ENCODE assay signal across 24 mouse cellular contexts in the genomic region with DNA sequence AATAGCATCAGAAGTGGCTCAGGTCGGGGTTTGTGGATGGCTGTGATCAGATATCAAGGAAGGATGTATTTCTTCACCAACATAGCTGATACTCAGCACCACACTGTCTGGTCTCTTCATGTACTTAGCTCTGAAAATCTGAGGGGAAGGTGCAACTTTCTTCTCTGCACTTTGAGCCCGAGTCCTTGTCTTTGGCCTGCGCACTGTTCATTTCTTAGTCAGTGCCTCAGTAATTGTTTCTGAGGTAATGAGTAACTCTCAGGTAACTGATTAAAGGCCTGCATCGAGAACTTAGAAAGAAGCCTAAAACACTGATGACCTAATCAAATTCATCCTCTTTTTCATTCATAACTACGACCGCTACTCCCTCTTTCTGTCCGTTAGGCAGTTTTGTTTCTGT. TPM values are rescaled to one million over a fixed set of nuclear protein-coding genes. Genes with fewer than 3 reads are reported as not detected.
DNase-seq lines count a peak whose midpoint lies in the region; ATAC-seq and TF ChIP-seq lines count a peak whose summit lies in the region.
"Had no signal": no experiment of that assay in that cellular context is flagged by ENCODE, and none has a peak within 500 bp of the region (broad histone marks: within the 10 kb centered on the region; RNA-seq: fewer than 3 reads in every experiment).

No protein-coding gene starts in this region.

- H3K9ac ChIP-seq in intestine, embryonic 15.5 days: no peak overlapping the region
- no peak overlapping the region for H3K9ac ChIP-seq in kidney, embryonic 15.5 days
- H3K9ac ChIP-seq in hindbrain, postnatal 0 days (replicated peaks; ENCODE audit: low read length): no peak overlapping the region
- H3K9ac ChIP-seq: embryonic facial prominence, embryonic 12.5 days; forebrain, postnatal 0 days; hindbrain, embryonic 15.5 days; limb, embryonic 12.5 days; liver, embryonic 13.5 days; neural tube, embryonic 13.5 days had no signal

- H3K4me1 ChIP-seq in intestine, embryonic 15.5 days (replicated peaks): no peaks in the 10 kb centered on the region
- H3K4me1 ChIP-seq in kidney, embryonic 15.5 days: peaks cover 11% of the 10 kb centered on the region; the same call in 1 of the 2 replicates
- no peaks in the 10 kb centered on the region for H3K4me1 ChIP-seq in hindbrain, postnatal 0 days (ENCODE audit: insufficient read depth, low read length)
- H3K4me1 ChIP-seq: embryonic facial prominence, embryonic 12.5 days; hindbrain, embryonic 15.5 days; limb, embryonic 12.5 days had no signal

- ATAC-seq in intestine, embryonic 15.5 days: peak; percentile 50
- ATAC-seq in kidney, embryonic 15.5 days (replicated peaks; ENCODE audit: low FRiP score): peak; percentile 66
- no peak for ATAC-seq in hindbrain, postnatal 0 days
- ATAC-seq: forebrain, postnatal 0 days had no signal

- no peaks in the 10 kb centered on the region for H3K9me3 ChIP-seq in intestine, embryonic 15.5 days
- no peaks in the 10 kb centered on the region for H3K9me3 ChIP-seq in kidney, embryonic 15.5 days (replicated peaks)
- H3K9me3 ChIP-seq in hindbrain, postnatal 0 days (ENCODE audit: low read length): no peaks in the 10 kb centered on the region
- H3K9me3 ChIP-seq: embryonic facial prominence, embryonic 12.5 days; hindbrain, embryonic 15.5 days; limb, embryonic 12.5 days; liver, embryonic 13.5 days; neural tube, embryonic 13.5 days had no signal

- no peaks in the 10 kb centered on the region for H3K27me3 ChIP-seq in intestine, embryonic 15.5 days (replicated peaks)
- H3K27me3 ChIP-seq in kidney, embryonic 15.5 days: no peaks in the 10 kb centered on the region
- no peaks in the 10 kb centered on the region for H3K27me3 ChIP-seq in hindbrain, postnatal 0 days (ENCODE audit: insufficient read depth, low read length)
- H3K27me3 ChIP-seq: embryonic facial prominence, embryonic 12.5 days; hindbrain, embryonic 15.5 days; limb, embryonic 12.5 days; liver, embryonic 13.5 days; neural tube, embryonic 13.5 days had no signal

- no peak overlapping the region for H3K4me3 ChIP-seq in intestine, embryonic 15.5 days (replicated peaks)
- no peak overlapping the region for H3K4me3 ChIP-seq in kidney, embryonic 15.5 days (replicated peaks)
- H3K4me3 ChIP-seq in hindbrain, postnatal 0 days (ENCODE audit: low read length): no peak overlapping the region
- H3K4me3 ChIP-seq: embryonic facial prominence, embryonic 12.5 days; heart, adult 2 months; hindbrain, embryonic 15.5 days; limb, embryonic 12.5 days; liver, embryonic 13.5 days; neural tube, embryonic 13.5 days had no signal

- peak; percentile 82 for DNase-seq in kidney, adult 11 months
- peak; percentile 62 to 87 for DNase-seq in kidney, postnatal 36 days
- no peak for DNase-seq in hindbrain, postnatal 0 days (ENCODE audit: low spot score)
- DNase-seq in B cell, adult 2 months: no peak
- no peak for DNase-seq in thymus, postnatal 10 days (ENCODE audit: low spot score in 2 of 2)
- DNase-seq: adrenal gland, postnatal 10 days; cerebellum, adult 18-20 months; cerebellum, postnatal 25 days; forebrain, postnatal 0 days; gastrocnemius, postnatal 25 days; heart, adult 2 months; heart, postnatal 36 days; liver, embryonic 13.5 days; lung, adult 2 months; lung, postnatal 14 days; midbrain, embryonic 14.5 days; retina, postnatal 1 day; thymus, postnatal 25 days had no signal

- 60% methylated on average over 7 of the region's 7 CpGs for WGBS in intestine, embryonic 15.5 days
- 66% methylated on average over 7 of the region's 7 CpGs for WGBS in kidney, embryonic 15.5 days
- 87% methylated on average over 7 of the region's 7 CpGs for WGBS in hindbrain, postnatal 0 days

- TF ChIP-seq CTCF in hindbrain, postnatal 0 days (IDR thresholded peaks at IDR 0.05; ENCODE audit: low read depth): no peak

- H3K4me2 ChIP-seq in intestine, embryonic 15.5 days (replicated peaks): no peak overlapping the region
- H3K4me2 ChIP-seq in kidney, embryonic 15.5 days: no peak overlapping the region
- no peak overlapping the region for H3K4me2 ChIP-seq in hindbrain, postnatal 0 days (ENCODE audit: low read depth, low read length)
- H3K4me2 ChIP-seq: embryonic facial prominence, embryonic 12.5 days; hindbrain, embryonic 15.5 days; limb, embryonic 12.5 days; liver, embryonic 13.5 days; neural tube, embryonic 13.5 days had no signal

- no peak overlapping the region for H3K27ac ChIP-seq in intestine, embryonic 15.5 days
- H3K27ac ChIP-seq in kidney, embryonic 15.5 days: peak overlapping the region; percentile 84
- no peak overlapping the region for H3K27ac ChIP-seq in hindbrain, postnatal 0 days
- H3K27ac ChIP-seq: embryonic facial prominence, embryonic 12.5 days; heart, adult 2 months; hindbrain, embryonic 15.5 days; limb, embryonic 12.5 days; liver, embryonic 13.5 days; neural tube, embryonic 13.5 days had no signal

- H3K36me3 ChIP-seq in intestine, embryonic 15.5 days: no peaks in the 10 kb centered on the region
- 0 out of 2 replicates have a peak, but pooled peaks cover 4% of the 10 kb centered on the region for H3K36me3 ChIP-seq in kidney, embryonic 15.5 days
- H3K36me3 ChIP-seq in hindbrain, postnatal 0 days (ENCODE audit: insufficient read depth, low read length): no peaks in the 10 kb centered on the region
- H3K36me3 ChIP-seq: embryonic facial prominence, embryonic 12.5 days; hindbrain, embryonic 15.5 days; liver, embryonic 13.5 days had no signal

RNA-seq across cellular contexts. Expression of a gene that starts 46.8 kb away (rescaled TPM):
- 203 TPM in 2 replicates for polyA plus RNA-seq in intestine, embryonic 15.5 days (2015; fragmentation: Nextera tagmentation; extraction: Ambion mirVana)
- polyA plus RNA-seq in kidney, embryonic 15.5 days (2015; fragmentation: Nextera tagmentation; extraction: Ambion mirVana): 163 and 179 TPM in 2 replicates
- 283 and 393 TPM in 2 replicates for total RNA-seq in hindbrain, postnatal 0 days (2014; rRNA removed)
- 629 and 642 TPM in 2 replicates for polyA plus RNA-seq in hindbrain, postnatal 0 days (2015; fragmentation: Nextera tagmentation; extraction: Ambion mirVana)

Comparison
In these comparisons a context has a peak if more than half of its experiments do, and no peak if none do; other contexts are left out.
1. DNase-seq: peak in kidney, adult 11 months (single experiment) and kidney, postnatal 36 days (2 of 2); none in hindbrain, postnatal 0 days (single experiment), B cell, adult 2 months (0 of 2) and thymus, postnatal 10 days (0 of 2).